In genomic region chr1:127507042-127507650, GRCm38 (mm10) we compare ENCODE assay signal across 16 mouse cellular contexts.
A peak's percentile ranks its signal among the peaks of the same experiment; 100 is the strongest.
DNase-seq lines count a peak whose midpoint lies in the region; ATAC-seq and TF ChIP-seq lines count a peak whose summit lies in the region.
"Had no signal": no experiment of that assay in that cellular context is flagged by ENCODE, and none has a peak within 500 bp of the region (broad histone marks: within the 10 kb centered on the region; RNA-seq: fewer than 3 reads in every experiment).

No protein-coding gene starts in this region.

- 85% methylated on average over 10 of the region's 10 CpGs for WGBS in midbrain, embryonic 10.5 days

- H3K4me2 ChIP-seq in CH12.LX (ENCODE audit: insufficient read depth, low read depth, poor library complexity, severe bottlenecking), result peak overlapping the region; percentile 99
- H3K4me2 ChIP-seq: limb, embryonic 13.5 days; neural tube, embryonic 12.5 days had no signal

- in situ Hi-C loops in CH12.LX (cut with MboI; ENCODE audit: low pct_ligation_motif_present, low pct_unique_long_range_greater_than_20kb, low sequenced_read_pairs), result loop anchor here (10.0 kb wide), 1 partner anchor 98 kb away; no protein-coding TSS in a partner anchor

- H3K27me3 ChIP-seq in CH12.LX (replicated peaks) (no peaks in the 10 kb centered on the region), ES-Bruce4 (ENCODE audit: control insufficient read depth, insufficient read depth, low read length, poor library complexity, severe bottlenecking) (no peaks in the 10 kb centered on the region)
- no peaks in the 10 kb centered on the region for H3K27me3 ChIP-seq in midbrain, embryonic 10.5 days (ENCODE audit: low read depth, poor library complexity, severe bottlenecking)

- dilution Hi-C loops in CH12.LX (cut with MboI; ENCODE audit: extremely low pct_ligation_motif_present, extremely low pct_unique_long_range_greater_than_20kb, low sequenced_read_pairs), result no loop called here

- TF ChIP-seq EP300 in CH12.LX (IDR thresholded peaks at IDR 0.05; ENCODE audit: low read length) (no peak), ES-Bruce4 (IDR thresholded peaks at IDR 0.05; ENCODE audit: insufficient read depth, low read depth, low read length) (0 out of 2 replicates have a peak, but pooled peaks have one; percentile 11)

- H3K36me3 ChIP-seq in CH12.LX (replicated peaks in 1 of 2; ENCODE audit: control insufficient read depth in 1 of 2, insufficient read depth in 1 of 2, low read length in 1 of 2), result peaks cover 0 to 9% of the 10 kb centered on the region in 2 experiments
- no peaks in the 10 kb centered on the region for H3K36me3 ChIP-seq in ES-Bruce4 (ENCODE audit: control insufficient read depth, insufficient read depth, low read length, poor library complexity, severe bottlenecking)
- no peaks in the 10 kb centered on the region for H3K36me3 ChIP-seq in midbrain, embryonic 10.5 days
- H3K36me3 ChIP-seq: embryonic facial prominence, embryonic 10.5 days; limb, embryonic 13.5 days; neural tube, embryonic 12.5 days had no signal

- H3K4me3 ChIP-seq in CH12.LX (replicated peaks in 1 of 3; ENCODE audit: low read depth in 2 of 3, low read length in 2 of 3, poor library complexity in 1 of 3) (no peak overlapping the region), ES-Bruce4 (ENCODE audit: low read depth, low read length) (no peak overlapping the region)
- H3K4me3 ChIP-seq in midbrain, embryonic 10.5 days, result no peak overlapping the region
- H3K4me3 ChIP-seq in layer of hippocampus, adult 2 months, result no peak overlapping the region
- H3K4me3 ChIP-seq: embryonic facial prominence, embryonic 10.5 days; limb, embryonic 13.5 days; neural tube, embryonic 12.5 days had no signal

- DNase-seq in CH12.LX (ENCODE audit: extremely low read depth), result no peak
- peak; percentile 66 for DNase-seq in cerebellum, adult 8-10 months
- DNase-seq in midbrain, embryonic 10.5 days (ENCODE audit: low spot score), result no peak
- DNase-seq in layer of hippocampus, adult 2 months (ENCODE audit: low spot score in 2 of 2), result no peak
- no peak for DNase-seq in urinary bladder, postnatal 10 days (ENCODE audit: low spot score)
- no peak for DNase-seq in gastrocnemius, adult 8-10 months (ENCODE audit: low spot score in 2 of 2)
- DNase-seq: gastrocnemius, postnatal 36 days; layer of hippocampus, postnatal 36 days; lung, adult 18-20 months; thymus, adult 18-20 months had no signal

- no peak for TF ChIP-seq RAD21 in CH12.LX (IDR thresholded peaks at IDR 0.05; ENCODE audit: low read depth, low read length)

- H3K79me2 ChIP-seq in CH12.LX (replicated peaks; ENCODE audit: control insufficient read depth, extremely low read depth, insufficient read depth, poor library complexity, severe bottlenecking), result no peaks in the 10 kb centered on the region

- H3K27ac ChIP-seq in CH12.LX (ENCODE audit: insufficient read depth, low read depth) (no peak overlapping the region), ES-Bruce4 (ENCODE audit: insufficient read depth, low read length) (no peak overlapping the region)
- peak overlapping the region; percentile 46; the same call in 1 of the 2 replicates for H3K27ac ChIP-seq in midbrain, embryonic 10.5 days (replicated peaks)
- no peak overlapping the region for H3K27ac ChIP-seq in layer of hippocampus, adult 2 months
- H3K27ac ChIP-seq: embryonic facial prominence, embryonic 10.5 days; kidney, postnatal 0 days; limb, embryonic 13.5 days had no signal

- H3K4me1 ChIP-seq in CH12.LX (ENCODE audit: control insufficient read depth in 1 of 2, insufficient read depth in 2 of 2) (peaks cover 11 to 39% of the 10 kb centered on the region in 2 experiments), ES-Bruce4 (ENCODE audit: control insufficient read depth, insufficient read depth, low read length) (no peaks in the 10 kb centered on the region)
- no peaks in the 10 kb centered on the region for H3K4me1 ChIP-seq in midbrain, embryonic 10.5 days

- H3K9ac ChIP-seq in CH12.LX (ENCODE audit: insufficient read depth, low read depth) (peak overlapping the region; percentile 31), ES-Bruce4 (ENCODE audit: low read depth, poor library complexity, severe bottlenecking) (no peak overlapping the region)
- H3K9ac ChIP-seq: limb, embryonic 13.5 days; neural tube, embryonic 12.5 days had no signal

- TF ChIP-seq CTCF in CH12.LX (conservative IDR thresholded peaks at IDR 0.05 in 1 of 2, IDR thresholded peaks at IDR 0.05 in 1 of 2; ENCODE audit: low read depth in 2 of 2, low read length in 2 of 2) (no peak), ES-Bruce4 (IDR thresholded peaks at IDR 0.05; ENCODE audit: low read depth, low read length) (no peak)
- TF ChIP-seq CTCF in layer of hippocampus, adult 2 months (conservative IDR thresholded peaks at IDR 0.05), result no peak

- H3K9me3 ChIP-seq in CH12.LX (replicated peaks; ENCODE audit: low read length), result no peaks in the 10 kb centered on the region
- no peaks in the 10 kb centered on the region for H3K9me3 ChIP-seq in ES-Bruce4 (replicated peaks; ENCODE audit: control insufficient read depth, insufficient read depth, low read length, poor library complexity, severe bottlenecking)
- H3K9me3 ChIP-seq in midbrain, embryonic 10.5 days (replicated peaks), result no peaks in the 10 kb centered on the region
- H3K9me3 ChIP-seq: embryonic facial prominence, embryonic 10.5 days; limb, embryonic 13.5 days; neural tube, embryonic 12.5 days had no signal

- ATAC-seq in frontal cortex, adult (ENCODE audit: low TSS enrichment), result no peak

- no peak; the same call in 1 of the 2 replicates for TF ChIP-seq POLR2A in CH12.LX (IDR thresholded peaks at IDR 0.05; ENCODE audit: low read depth, low read length)
- no peak for TF ChIP-seq POLR2A in ES-Bruce4 (IDR thresholded peaks at IDR 0.05; ENCODE audit: insufficient read depth, low read length)

TF ChIP-seq in CH12.LX, 34 proteins besides CTCF, POLR2A, EP300 and RAD21:
- TF ChIP-seq BHLHE40 (IDR thresholded peaks at IDR 0.05; ENCODE audit: low read depth, low read length) (peak; percentile 55; the same call in 1 of the 2 replicates), MEF2A (IDR thresholded peaks at IDR 0.05; ENCODE audit: borderline replicate concordance, low read depth, low read length) (0 out of 2 replicates have a peak, but pooled peaks have one; percentile 14), RCOR1 (conservative IDR thresholded peaks at IDR 0.05; ENCODE audit: low read depth, low read length) (no peak), NELFE (IDR thresholded peaks at IDR 0.05; ENCODE audit: low read depth, low read length) (peak; percentile 20; the same call in 1 of the 2 replicates), CHD1 (IDR thresholded peaks at IDR 0.05; ENCODE audit: low read depth, low read length) (no peak), MAFK (IDR thresholded peaks at IDR 0.05; ENCODE audit: insufficient replicate concordance, low read length) (no peak), NRF1 (IDR thresholded peaks at IDR 0.05; ENCODE audit: low read depth, low read length) (peak; percentile 76)
